Mouse (Mus musculus): ENCODE data around the gene Ipp.

Ipp gene

GRCm38 (mm10) chr4:116557306-116558121 lies 50.2 kb downstream of the Ipp start, which contains the start of gene Gpbp1l1:
Gene Gpbp1l1 (plus strand): TSS chr4:116557658.
- peak; percentile 98 for DNase-seq (ENCODE audit: low read depth, low spot score)

- no peak for DNase-seq (ENCODE audit: low read depth, low spot score)
These were observed 51.0 kb downstream of the Ipp start for GRCm38 (mm10) chr4:116558151-116558882.
